Mouse (Mus musculus) megakaryocyte, embryonic 14.5 days (primary cell): Measurements from ENCODE around the gene Kiss1r. TPM values are rescaled to one million over a fixed set of nuclear protein-coding genes. Genes with fewer than 3 reads are reported as not detected.

Experiments
- H3K27me3 ChIP-seq: replicated peaks from 2 replicates; pipeline ENCODE3; 2012; ENCODE audit warnings: inconsistent platforms
- H3K36me3 ChIP-seq: replicated peaks from 2 replicates; pipeline ENCODE3; 2012; ENCODE audit warnings: low read length, inconsistent platforms, mixed read lengths
- H3K4me1 ChIP-seq: 2 replicates; pipeline ENCODE4 v1.6.1; 2012; ENCODE audit warnings: inconsistent platforms
- H3K4me3 ChIP-seq: replicated peaks from 2 replicates; pipeline ENCODE3; 2012; ENCODE audit warnings: moderate library complexity, mild to moderate bottlenecking, inconsistent platforms
- H3K9me3 ChIP-seq: 2 replicates; pipeline ENCODE4 v1.6.1; 2012; ENCODE audit warnings: inconsistent platforms
- FLI1 ChIP-seq: IDR thresholded peaks from 2 replicates; pipeline ENCODE4 v1.6.1; 2012; ENCODE audit warnings: low read length, inconsistent platforms, mixed read lengths
- GATA1 ChIP-seq: IDR thresholded peaks from 3 replicates; pipeline ENCODE4 v1.6.1; 2012; ENCODE audit warnings: mixed read lengths, low read length, inconsistent platforms, borderline replicate concordance
- polyA plus RNA-seq: library from polyadenylated mRNA; stranded (reverse); fragments of >175 nt; gene quantifications from 2 replicates; pipeline ENCODE4 v1.2.3, GENCODE M21; 2012; ENCODE audit warnings: low replicate concordance; ENCODE audit not compliant: insufficient read depth

Gene Kiss1r
- 2.7 and 4.5 TPM in 2 replicates for polyA plus RNA-seq

GRCm38 (mm10) chr10:79916808-79917531 is at the start of gene Kiss1r:
Kiss1r (plus strand) TSS chr10:79916971.
- peak within 1 kb of the TSS; percentile 98 for H3K4me3 ChIP-seq
- no peak for TF ChIP-seq FLI1
- TF ChIP-seq GATA1: no peak
- peaks cover 19% of the 10 kb centered on the region for H3K27me3 ChIP-seq
- H3K9me3 ChIP-seq: 0 out of 2 replicates have a peak, but pooled peaks cover 6% of the 10 kb centered on the region
- peaks cover 35% of the 10 kb centered on the region for H3K36me3 ChIP-seq
- peaks cover 89% of the 10 kb centered on the region for H3K4me1 ChIP-seq

- H3K27me3 ChIP-seq: peaks cover 33% of the 10 kb centered on the region
- 0 out of 2 replicates have a peak, but pooled peaks cover 3% of the 10 kb centered on the region for H3K9me3 ChIP-seq
- H3K36me3 ChIP-seq: no peaks in the 10 kb centered on the region
- H3K4me3 ChIP-seq: peak overlapping the region; percentile 2
- H3K4me1 ChIP-seq: peaks cover 42% of the 10 kb centered on the region
- TF ChIP-seq GATA1 (no peak), FLI1 (no peak)
These were observed 44.9 kb upstream of the Kiss1r start for GRCm38 (mm10) chr10:79871845-79872244.

- no peaks in the 10 kb centered on the region for H3K36me3 ChIP-seq
- TF ChIP-seq FLI1 (no peak), GATA1 (no peak)
These were observed 43.9 kb upstream of the Kiss1r start for GRCm38 (mm10) chr10:79872862-79873261.

GRCm38 (mm10) chr10:79873313-79873712 is 43.5 kb upstream of the Kiss1r start:
- Histone ChIP-seq H3K27me3 (peaks cover 33% of the 10 kb centered on the region), H3K4me3 (no peak overlapping the region), H3K9me3 (0 out of 2 replicates have a peak, but pooled peaks cover 3% of the 10 kb centered on the region), H3K4me1 (peaks cover 51% of the 10 kb centered on the region), H3K36me3 (no peaks in the 10 kb centered on the region)
- TF ChIP-seq GATA1 (no peak), FLI1 (no peak)

More at GRCm38 (mm10) chr10:79872862-79873261, 43.9 kb upstream of the Kiss1r start:
- H3K9me3 ChIP-seq: 0 out of 2 replicates have a peak, but pooled peaks cover 3% of the 10 kb centered on the region
- H3K27me3 ChIP-seq: peaks cover 33% of the 10 kb centered on the region
- peaks cover 46% of the 10 kb centered on the region for H3K4me1 ChIP-seq
- no peak overlapping the region for H3K4me3 ChIP-seq

- peaks cover 56% of the 10 kb centered on the region for H3K4me1 ChIP-seq
- H3K9me3 ChIP-seq: 0 out of 2 replicates have a peak, but pooled peaks cover 3% of the 10 kb centered on the region
- no peaks in the 10 kb centered on the region for H3K36me3 ChIP-seq
- no peak for TF ChIP-seq GATA1
- no peak for TF ChIP-seq FLI1
- H3K27me3 ChIP-seq: peaks cover 33% of the 10 kb centered on the region
- peak overlapping the region; percentile 93 for H3K4me3 ChIP-seq
These were observed 43.0 kb upstream of the Kiss1r start for GRCm38 (mm10) chr10:79873715-79874289.

- Histone ChIP-seq H3K27me3 (peaks cover 30% of the 10 kb centered on the region), H3K4me1 (peaks cover 58% of the 10 kb centered on the region), H3K36me3 (no peaks in the 10 kb centered on the region), H3K4me3 (peak within 1 kb of the TSS; percentile 93), H3K9me3 (0 out of 2 replicates have a peak, but pooled peaks cover 3% of the 10 kb centered on the region)
- TF ChIP-seq GATA1 (no peak), FLI1 (no peak)
These were observed 42.4 kb upstream of the Kiss1r start, which contains the start of the genes Prtn3 and Plppr3 for GRCm38 (mm10) chr10:79874290-79874862. Prtn3 (plus strand) TSS chr10:79874476. Plppr3 (minus strand) TSS chr10:79874634.

GRCm38 (mm10) chr10:79877174-79877573 is 39.6 kb upstream of the Kiss1r start:
- TF ChIP-seq FLI1 (no peak), GATA1 (no peak)
- H3K4me3 ChIP-seq: peak overlapping the region; percentile 83
- H3K27me3 ChIP-seq: peaks cover 27% of the 10 kb centered on the region
- no peaks in the 10 kb centered on the region for H3K9me3 ChIP-seq
- peaks cover 86% of the 10 kb centered on the region for H3K4me1 ChIP-seq
- no peaks in the 10 kb centered on the region for H3K36me3 ChIP-seq

GRCm38 (mm10) chr10:79877757-79878156 is 39.0 kb upstream of the Kiss1r start:
- Histone ChIP-seq H3K4me3 (peak overlapping the region; percentile 83), H3K27me3 (peaks cover 25% of the 10 kb centered on the region), H3K4me1 (peaks cover 92% of the 10 kb centered on the region)

GRCm38 (mm10) chr10:79879527-79879926 is 37.2 kb upstream of the Kiss1r start:
- Histone ChIP-seq H3K27me3 (peaks cover 7% of the 10 kb centered on the region), H3K4me1 (peaks cover 95% of the 10 kb centered on the region), H3K36me3 (no peaks in the 10 kb centered on the region), H3K4me3 (peak overlapping the region; percentile 59), H3K9me3 (no peaks in the 10 kb centered on the region)
- TF ChIP-seq FLI1 (no peak), GATA1 (no peak)

More at GRCm38 (mm10) chr10:79877757-79878156, 39.0 kb upstream of the Kiss1r start:
- no peaks in the 10 kb centered on the region for H3K9me3 ChIP-seq
- H3K36me3 ChIP-seq: no peaks in the 10 kb centered on the region
- TF ChIP-seq GATA1: no peak
- no peak for TF ChIP-seq FLI1
